Mouse (Mus musculus): Measurements from ENCODE around the gene Anapc16. TPM values are rescaled to one million over a fixed set of nuclear protein-coding genes. Genes with fewer than 3 reads are reported as not detected.

Gene Anapc16
- 52.9 TPM for polyA plus RNA-seq (2017; shearing (Covaris generic))

DNA sequence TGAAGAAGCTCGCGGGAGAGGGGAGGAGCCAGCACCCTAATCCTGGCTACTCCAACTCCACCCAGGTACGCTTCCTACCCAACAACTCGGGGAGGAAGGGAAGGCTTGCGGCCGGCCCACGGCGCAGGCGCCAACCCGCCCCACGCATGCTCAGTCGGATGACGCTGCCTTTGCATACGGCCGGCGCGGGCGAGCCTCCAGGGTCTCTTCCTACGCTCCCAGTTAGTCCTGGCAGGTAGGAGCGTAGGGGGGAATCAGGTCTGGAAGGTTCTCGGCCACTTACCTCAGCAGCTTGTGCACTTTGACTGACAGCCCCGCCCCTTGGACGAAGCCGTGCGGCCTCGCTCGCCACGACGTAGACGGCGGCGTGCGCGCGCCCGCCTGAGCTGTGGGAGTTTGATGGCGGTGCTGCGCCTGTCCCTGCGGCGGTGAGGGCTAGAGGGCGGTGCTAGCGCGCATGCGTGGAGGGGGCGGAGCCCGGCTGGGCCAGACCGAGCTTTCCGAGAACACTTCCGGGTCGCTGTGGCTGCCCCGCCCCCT is at the start of gene Anapc16, which contains the start of gene Ascc1:
Gene Anapc16, minus strand, starts transcription at position 463 of the 540 bp plus-strand sequence.
Gene Ascc1, plus strand, starts transcription at position 133 of the 540 bp plus-strand sequence.

DNA sequence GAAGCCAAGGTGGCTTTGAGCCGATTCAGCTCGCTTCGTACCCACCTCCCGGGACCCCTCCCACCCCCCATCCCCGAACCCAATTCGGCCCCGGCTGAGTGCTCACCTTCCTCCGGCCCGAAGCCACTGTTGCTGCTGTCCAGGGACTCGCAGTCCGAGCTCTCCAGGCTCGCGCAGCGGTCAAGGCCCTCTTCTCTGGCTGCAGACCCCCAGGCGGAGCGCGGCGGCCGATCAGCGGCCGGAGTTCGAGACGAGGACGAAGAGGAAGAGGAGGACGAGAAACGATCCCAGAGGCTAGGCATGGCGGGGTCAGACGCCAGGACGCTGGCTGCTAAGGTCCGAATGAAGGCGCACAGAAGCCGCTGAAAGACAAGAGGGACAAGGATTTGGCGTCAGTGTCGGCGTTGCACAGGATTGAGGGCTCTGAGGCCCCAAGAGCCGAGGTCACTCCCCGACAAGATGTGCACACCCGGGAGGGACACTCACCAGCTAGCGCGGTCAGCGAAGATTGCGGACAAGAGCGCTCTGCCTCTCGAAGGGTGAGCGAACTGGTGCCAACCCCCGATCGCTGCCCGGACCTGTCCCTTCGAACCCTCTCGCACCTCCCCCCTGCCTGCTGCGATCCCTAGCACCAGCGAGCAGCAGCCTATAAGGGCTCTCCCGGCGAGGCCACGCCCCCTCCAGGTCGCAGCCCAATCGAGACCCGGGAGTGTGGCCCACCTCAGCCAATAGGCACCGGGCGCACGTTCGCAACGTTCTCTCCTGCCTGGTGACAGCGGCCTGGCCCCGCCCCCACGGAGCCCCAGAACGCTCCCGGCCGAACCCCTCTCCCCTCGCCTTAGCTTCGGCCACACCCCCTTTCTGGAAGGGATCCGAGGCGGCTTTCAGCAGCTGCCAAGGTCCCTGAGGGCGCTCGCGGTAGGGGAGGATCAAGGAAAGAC is 51.5 kb downstream of the Anapc16 start, which contains the start of gene Ddit4:
Gene Ddit4, minus strand, starts transcription at position 624 of the 941 bp plus-strand sequence.

Other genes with a start within 250 kb of the Anapc16 start
- 22.2 TPM for gene Dnajb12, start 123.6 kb downstream of the Anapc16 start, polyA plus RNA-seq (2017; shearing (Covaris generic))
- gene Ddit4, start 51.3 kb downstream of the Anapc16 start, polyA plus RNA-seq (2017; shearing (Covaris generic)): 38.1 TPM
- gene Ascc1, start 330 bp downstream of the Anapc16 start, polyA plus RNA-seq (2017; shearing (Covaris generic)): 35.8 TPM
- gene Spock2, start 103.1 kb upstream of the Anapc16 start, polyA plus RNA-seq (2017; shearing (Covaris generic)): 3.8 TPM
- not detected for gene Chst3, start 216.1 kb upstream of the Anapc16 start, polyA plus RNA-seq (2017; shearing (Covaris generic))